Mouse (Mus musculus): ENCODE results near the gene Artn. TPM values are rescaled to one million over a fixed set of nuclear protein-coding genes. Genes with fewer than 3 reads are reported as not detected.

Artn gene
- total and polyA plus RNA-seq, 3 experiments, result 0.23 TPM; not detected in 2

GRCm38 (mm10) chr4:117878703-117879102 lies 50.9 kb downstream of the Artn start:
- peaks cover 2% of the 10 kb centered on the region for H3K4me1 ChIP-seq (ENCODE audit: control insufficient read depth, insufficient read depth, low read length)
- H3K4me3 ChIP-seq, result no peak overlapping the region
- DNase-seq, result no peak
- intact Hi-C loops (cut with DNase I), result no loop called here
- no peak for TF ChIP-seq POLR2A (IDR thresholded peaks at IDR 0.05; ENCODE audit: insufficient read depth, low read depth, low read length)
- TF ChIP-seq EP300 (IDR thresholded peaks at IDR 0.05; ENCODE audit: insufficient read depth, low read depth, low read length), result no peak
- TF ChIP-seq CTCF (IDR thresholded peaks at IDR 0.05), result no peak
- no peaks in the 10 kb centered on the region for H3K79me2 ChIP-seq (replicated peaks; ENCODE audit: control insufficient read depth, insufficient read depth, low read length)
- no peak overlapping the region for H3K9ac ChIP-seq (ENCODE audit: low read depth, low read length)
- H3K27ac ChIP-seq, result no peak overlapping the region
- H3K27me3 ChIP-seq (ENCODE audit: control insufficient read depth, insufficient read depth, low read length), result no peaks in the 10 kb centered on the region
- WGBS, result 47% methylated on average over 5 of the region's 5 CpGs
- H3K36me3 ChIP-seq (ENCODE audit: control insufficient read depth, insufficient read depth, low read length), result no peaks in the 10 kb centered on the region

DNA sequence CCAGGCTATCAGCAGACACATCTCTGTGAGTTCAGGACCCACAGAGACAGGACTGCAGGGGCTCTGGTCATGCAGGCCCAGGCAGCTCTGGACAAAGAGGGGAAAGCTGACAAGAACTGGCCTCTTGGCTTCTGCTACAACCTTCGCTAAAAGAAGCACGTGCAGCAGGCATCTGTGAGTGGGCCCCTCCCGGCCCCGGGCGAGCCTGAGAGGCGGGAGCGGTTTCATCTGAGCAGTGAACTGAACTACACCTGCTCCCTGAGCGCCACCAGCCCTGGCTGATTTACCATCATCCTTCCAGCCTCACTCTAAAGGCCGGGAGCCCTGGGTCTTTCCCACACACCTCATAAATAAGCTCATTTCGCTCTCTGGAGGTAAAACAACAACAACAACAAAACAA lies 51.3 kb downstream of the Artn start:
- no peaks in the 10 kb centered on the region for H3K36me3 ChIP-seq (ENCODE audit: control insufficient read depth, insufficient read depth, low read length)
- no peak overlapping the region for H3K9ac ChIP-seq (ENCODE audit: low read depth, low read length)
- TF ChIP-seq POLR2A (IDR thresholded peaks at IDR 0.05; ENCODE audit: insufficient read depth, low read depth, low read length), result no peak
- TF ChIP-seq EP300 (IDR thresholded peaks at IDR 0.05; ENCODE audit: insufficient read depth, low read depth, low read length), result no peak
- no peak for TF ChIP-seq CTCF (IDR thresholded peaks at IDR 0.05)
- no peaks in the 10 kb centered on the region for H3K79me2 ChIP-seq (replicated peaks; ENCODE audit: control insufficient read depth, insufficient read depth, low read length)
- intact Hi-C loops (cut with DNase I), result no loop called here
- no peak overlapping the region for H3K4me3 ChIP-seq
- WGBS, result 72% methylated on average over 10 of the region's 10 CpGs
- no peak for DNase-seq
- H3K4me1 ChIP-seq (ENCODE audit: control insufficient read depth, insufficient read depth, low read length), result no peaks in the 10 kb centered on the region
- no peaks in the 10 kb centered on the region for H3K27me3 ChIP-seq (ENCODE audit: control insufficient read depth, insufficient read depth, low read length)
- H3K27ac ChIP-seq, result no peak overlapping the region

Other genes with a start within 250 kb of the Artn start
- gene Dmap1, start 247.5 kb downstream of the Artn start, total RNA-seq (2021), result 10 to 100 TPM; 17.9 to 19.4 TPM
- gene Dmap1, start 247.5 kb downstream of the Artn start, polyA plus RNA-seq (2012; rRNA removed), result 14.1 and 18.5 TPM in 2 replicates
- not detected for gene Gm12845, start 205.4 kb downstream of the Artn start, total RNA-seq (2021)
- gene Gm12845, start 205.4 kb downstream of the Artn start, polyA plus RNA-seq (2012; rRNA removed), result not detected in 2 replicates
- gene Klf17, start 164.1 kb downstream of the Artn start, total RNA-seq (2021), result not detected
- gene Klf17, start 164.1 kb downstream of the Artn start, polyA plus RNA-seq (2012; rRNA removed), result not detected in 2 replicates
- gene Slc6a9, start 95.3 kb downstream of the Artn start, total RNA-seq (2021), result 1 to 10 TPM; 2.5 to 3.4 TPM
- 6.9 and 9.2 TPM in 2 replicates for gene Slc6a9, start 95.3 kb downstream of the Artn start, polyA plus RNA-seq (2012; rRNA removed)
- gene Ccdc24, start 57.2 kb downstream of the Artn start, total RNA-seq (2021), result under 1 TPM; 0.09 to 0.18 TPM
- 1.1 and 2.0 TPM in 2 replicates for gene Ccdc24, start 57.2 kb downstream of the Artn start, polyA plus RNA-seq (2012; rRNA removed)
- gene B4galt2, start 46.3 kb downstream of the Artn start, total RNA-seq (2021), result 1 to 10 TPM; 4.0 to 4.3 TPM
- 8.6 and 9.3 TPM in 2 replicates for gene B4galt2, start 46.3 kb downstream of the Artn start, polyA plus RNA-seq (2012; rRNA removed)
- 100 to 1,000 TPM; 109 to 124 TPM for gene Atp6v0b, start 42.4 kb downstream of the Artn start, total RNA-seq (2021)
- gene Atp6v0b, start 42.4 kb downstream of the Artn start, polyA plus RNA-seq (2012; rRNA removed), result 279 and 324 TPM in 2 replicates
- 1 to 10 TPM; 3.0 to 3.9 TPM for gene Dph2, start 37.7 kb downstream of the Artn start, total RNA-seq (2021)
- 7.3 and 8.4 TPM in 2 replicates for gene Dph2, start 37.7 kb downstream of the Artn start, polyA plus RNA-seq (2012; rRNA removed)
- 10 to 100 TPM; 60.8 to 68.4 TPM for gene Ipo13, start 14.8 kb downstream of the Artn start, total RNA-seq (2021)
- 104 and 108 TPM in 2 replicates for gene Ipo13, start 14.8 kb downstream of the Artn start, polyA plus RNA-seq (2012; rRNA removed)
- gene St3gal3, start 205.2 kb upstream of the Artn start, total RNA-seq (2021), result 10 to 100 TPM; 55.8 to 70.6 TPM
- 54.9 and 68.2 TPM in 2 replicates for gene St3gal3, start 205.2 kb upstream of the Artn start, polyA plus RNA-seq (2012; rRNA removed)

Data from heart, adult 2 months (tissue).